Mouse (Mus musculus) embryonic fibroblast, embryonic 13.5 days (primary cell): ENCODE results near the gene Spcs2.

Source experiments
- CTCF ChIP-seq: IDR thresholded peaks from 2 replicates; pipeline ENCODE4 v1.5.1; 2011; ENCODE audit warnings: mild to moderate bottlenecking, control low read depth, low read length, moderate library complexity, borderline replicate concordance; ENCODE audit not compliant: insufficient read depth
- POLR2A ChIP-seq: IDR thresholded peaks from 2 replicates; pipeline ENCODE4 v1.6.1; 2011; ENCODE audit warnings: low read depth, mild to moderate bottlenecking, control low read depth, low read length, moderate library complexity

DNA sequence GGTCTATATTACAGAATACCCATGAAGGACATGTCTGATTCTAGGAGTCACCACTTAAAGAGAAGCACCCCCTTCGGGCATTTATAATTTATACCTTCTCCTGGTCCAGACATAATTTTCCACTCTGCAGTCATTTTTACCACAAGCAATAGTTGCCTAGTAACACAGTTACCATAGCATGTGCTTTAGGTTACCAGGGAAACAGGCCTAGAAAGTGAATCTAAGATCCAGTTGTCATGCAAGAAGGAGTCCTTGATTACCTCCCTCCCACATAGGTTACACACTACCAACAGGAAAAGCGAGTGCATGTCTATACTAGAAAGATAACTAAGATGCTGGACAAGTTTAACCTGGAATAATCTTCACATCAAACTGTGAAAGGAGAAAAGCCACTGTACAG lies 15.0 kb upstream of the Spcs2 start:
- no peak for TF ChIP-seq CTCF
- no peak for TF ChIP-seq POLR2A
